In genomic region chr8:70178231-70178630, GRCm38 (mm10) we compare ENCODE assay signal across 25 mouse cellular contexts. TPM values are rescaled to one million over a fixed set of nuclear protein-coding genes. Genes with fewer than 3 reads are reported as not detected.
"Had no signal": no experiment of that assay in that cellular context is flagged by ENCODE, and none has a peak within 500 bp of the region (broad histone marks: within the 10 kb centered on the region; RNA-seq: fewer than 3 reads in every experiment).

No protein-coding gene starts in this region.

- H3K9ac ChIP-seq: heart, embryonic 13.5 days; heart, embryonic 15.5 days; hindbrain, embryonic 14.5 days; intestine, embryonic 15.5 days; limb, embryonic 13.5 days; limb, embryonic 15.5 days had no signal

- H3K27me3 ChIP-seq: heart, embryonic 13.5 days; heart, embryonic 15.5 days; intestine, embryonic 15.5 days; limb, embryonic 13.5 days; limb, embryonic 15.5 days had no signal

- ATAC-seq: hindbrain, embryonic 16.5 days; inflammation-experienced regulatory T-cells, adult 6 months; intestine, embryonic 15.5 days; intestine, postnatal 0 days had no signal

- H3K4me3 ChIP-seq: heart, adult 2 months; heart, embryonic 13.5 days; heart, embryonic 15.5 days; intestine, embryonic 15.5 days; limb, embryonic 13.5 days; limb, embryonic 15.5 days had no signal

- H3K27ac ChIP-seq: heart, adult 2 months; heart, embryonic 13.5 days; heart, embryonic 15.5 days; hindbrain, embryonic 14.5 days; intestine, embryonic 15.5 days; limb, embryonic 13.5 days; limb, embryonic 15.5 days had no signal

- DNase-seq: gastrocnemius, postnatal 14 days; gastrocnemius, postnatal 36 days; heart, adult 11 months; heart, adult 2 months; heart, postnatal 14 days; heart, postnatal 36 days; kidney, adult 18-20 months; kidney, adult 8-10 months; kidney, postnatal 25 days; layer of hippocampus, adult 9-11 months; layer of hippocampus, postnatal 36 days; left cerebral cortex, postnatal 4 days had no signal

- H3K9me3 ChIP-seq: heart, embryonic 13.5 days; heart, embryonic 15.5 days; intestine, embryonic 15.5 days; limb, embryonic 13.5 days; limb, embryonic 15.5 days had no signal

- H3K4me2 ChIP-seq: heart, embryonic 11.5 days; heart, embryonic 13.5 days; heart, embryonic 15.5 days; hindbrain, embryonic 14.5 days; intestine, embryonic 15.5 days; limb, embryonic 13.5 days; limb, embryonic 15.5 days; liver, embryonic 11.5 days had no signal

RNA-seq across cellular contexts. Expression of gene Mef2b, which starts 38.7 kb away (rescaled TPM):
- total RNA-seq: hematopoietic stem cell, adult 5-6 weeks; left cerebral cortex, adult 18-20 months had no signal
- polyA plus RNA-seq: intestine, postnatal 0 days had no signal
